Mouse (Mus musculus) heart, embryonic 16.5 days (tissue): ENCODE measurements at regions not wholly inside any gene's neighbourhood (a gene's known extent, or its start where the extent isn't known, plus 50 kb on each side); places are given as distances from the start of the nearest gene placed in this dataset.
"Not testable (repeated sequence)": the region's sequence is repeated elsewhere in the genome, so short reads cannot be mapped to it uniquely, and the experiment has no call there.

ENCODE experiments used
- ATAC-seq: fragments of 200-750 bp; cut with Nextera tagmentation; replicated peaks from 2 replicates; pipeline ENCODE4 v1.8.0; 2017; ENCODE audit warnings: moderate number of reproducible peaks; ENCODE audit not compliant: insufficient read depth, low FRiP score; ENCODE audit errors: extremely low read depth
- H3K27ac ChIP-seq: fragments of 300-500 bp; sonication (generic); 2 replicates; pipeline ENCODE4 v1.5.1; 2014; ENCODE audit warnings: mild to moderate bottlenecking, low read length, control low read depth, moderate library complexity
- H3K27me3 ChIP-seq: fragments of 300-500 bp; sonication (generic); 2 replicates; pipeline ENCODE4 v1.6.1; 2014; ENCODE audit warnings: low read length, mixed read lengths; ENCODE audit not compliant: control insufficient read depth, insufficient read depth
- H3K36me3 ChIP-seq: fragments of 300-500 bp; sonication (generic); 2 replicates; pipeline ENCODE4 v1.6.1; 2014; ENCODE audit not compliant: control insufficient read depth, insufficient read depth
- H3K4me1 ChIP-seq: fragments of 300-500 bp; sonication (generic); 2 replicates; pipeline ENCODE4 v1.6.1; 2014; ENCODE audit warnings: low read length, mixed read lengths; ENCODE audit not compliant: control insufficient read depth, insufficient read depth
- H3K4me2 ChIP-seq: fragments of 300-500 bp; sonication (generic); 2 replicates; pipeline ENCODE4 v1.6.1; 2014; ENCODE audit warnings: low read depth, mild to moderate bottlenecking, control low read depth, low read length
- H3K4me3 ChIP-seq: fragments of 300-500 bp; sonication (generic); 2 replicates; pipeline ENCODE4 v1.5.1; 2014; ENCODE audit warnings: mild to moderate bottlenecking, control low read depth, low read length
- H3K9ac ChIP-seq: fragments of 300-500 bp; sonication (generic); 2 replicates; pipeline ENCODE4 v1.6.1; 2014; ENCODE audit warnings: low read length, control low read depth
- H3K9me3 ChIP-seq: fragments of 300-500 bp; sonication (generic); replicated peaks from 2 replicates; pipeline ENCODE4 v1.6.1; 2016; ENCODE audit warnings: low read length; ENCODE audit not compliant: control insufficient read depth
- WGBS: fragments of 180-500 bp; shearing (Covaris S2); extraction: QIAGEN DNeasy Blood & Tissue Kit; methylation state at CpG from one replicate; pipeline ENCODE4 v1.1.7; 2014; 5-methylcytosine and 5-hydroxymethylcytosine counted together

DNA sequence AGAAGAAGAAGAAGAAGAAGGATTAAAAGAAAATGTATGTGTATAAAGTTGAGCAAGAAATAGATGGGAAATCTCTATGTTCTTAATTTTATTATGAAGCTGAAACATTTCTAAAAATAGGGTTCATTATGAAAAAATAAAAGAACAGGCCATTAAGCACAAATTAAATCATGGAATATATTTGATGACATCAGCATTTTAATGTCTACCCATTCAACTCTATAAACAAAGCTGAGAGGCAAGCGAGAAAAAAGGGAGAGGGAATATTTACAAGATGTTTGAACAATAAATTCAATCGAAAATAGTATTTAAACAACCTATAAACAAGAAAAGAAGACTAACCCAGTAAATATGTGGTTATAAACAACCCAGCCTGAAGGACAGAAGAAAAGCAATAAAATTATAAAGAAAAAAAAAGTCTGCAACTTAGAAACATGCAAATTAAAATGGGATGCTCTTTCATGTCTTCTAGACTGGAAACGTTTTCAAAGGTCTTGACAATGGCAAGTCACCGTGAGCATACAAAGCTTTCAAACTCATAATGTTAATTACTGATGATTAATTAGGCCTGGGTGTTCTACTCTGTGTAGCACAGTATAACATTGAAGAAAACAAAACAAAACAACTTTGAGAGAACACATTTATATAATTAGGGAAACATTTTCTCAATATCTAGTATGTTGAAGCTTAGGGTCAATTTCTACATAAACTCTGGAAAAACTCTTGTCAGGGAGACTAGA, 108.6 kb downstream of the A730009L09Rik start:
- H3K27me3 ChIP-seq, result no peaks in the 10 kb centered on the region

DNA sequence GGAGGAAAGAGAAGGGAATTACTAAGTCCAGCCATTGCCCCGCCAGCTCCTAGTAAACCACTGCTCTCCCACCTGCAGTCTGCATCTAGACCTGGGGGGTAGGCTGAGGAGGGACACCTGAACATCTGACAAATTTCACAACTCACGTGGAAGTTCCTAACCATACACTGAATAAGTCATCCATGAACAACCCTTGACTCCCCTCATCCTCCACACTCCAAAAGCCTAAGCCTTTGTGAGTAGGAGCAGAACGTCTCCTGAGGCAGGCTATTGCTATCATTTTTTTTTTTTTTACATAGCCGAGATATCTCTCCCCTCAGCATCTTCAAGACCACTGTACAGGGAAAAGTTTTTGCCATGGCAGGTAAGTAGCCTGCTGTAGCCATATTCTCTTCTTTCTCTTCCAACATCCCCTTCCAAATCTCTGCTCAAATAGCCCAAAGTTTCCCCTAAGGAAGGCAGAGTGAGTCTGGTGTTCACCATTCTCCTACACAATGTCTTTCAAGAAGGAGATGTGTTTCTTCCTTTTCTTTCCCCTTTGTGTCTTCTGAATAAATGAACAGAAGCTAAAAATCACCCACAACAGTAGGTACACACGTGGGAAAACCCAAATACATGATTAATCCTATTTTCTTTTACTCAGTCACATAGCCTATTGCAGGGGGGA, 109.7 kb downstream of the A730009L09Rik start:
- Histone ChIP-seq H3K9ac (no peak overlapping the region), H3K27ac (no peak overlapping the region), H3K4me2 (no peak overlapping the region), H3K4me1 (no peaks in the 10 kb centered on the region), H3K27me3 (no peaks in the 10 kb centered on the region), H3K9me3 (no peaks in the 10 kb centered on the region), H3K4me3 (no peak overlapping the region), H3K36me3 (no peaks in the 10 kb centered on the region)
- WGBS, result 57% methylated on average over 5 of the region's 5 CpGs
- ATAC-seq, result no peak

More for the DNA sequence above, 108.6 kb downstream of the A730009L09Rik start:
- H3K27ac ChIP-seq, result no peak overlapping the region
- ATAC-seq, result no peak
- H3K4me1 ChIP-seq, result no peaks in the 10 kb centered on the region
- H3K4me2 ChIP-seq, result no peak overlapping the region
- H3K36me3 ChIP-seq, result no peaks in the 10 kb centered on the region
- H3K9ac ChIP-seq, result no peak overlapping the region
- 70% methylated on average over 4 of the region's 4 CpGs for WGBS
- no peaks in the 10 kb centered on the region for H3K9me3 ChIP-seq
- H3K4me3 ChIP-seq, result no peak overlapping the region

DNA sequence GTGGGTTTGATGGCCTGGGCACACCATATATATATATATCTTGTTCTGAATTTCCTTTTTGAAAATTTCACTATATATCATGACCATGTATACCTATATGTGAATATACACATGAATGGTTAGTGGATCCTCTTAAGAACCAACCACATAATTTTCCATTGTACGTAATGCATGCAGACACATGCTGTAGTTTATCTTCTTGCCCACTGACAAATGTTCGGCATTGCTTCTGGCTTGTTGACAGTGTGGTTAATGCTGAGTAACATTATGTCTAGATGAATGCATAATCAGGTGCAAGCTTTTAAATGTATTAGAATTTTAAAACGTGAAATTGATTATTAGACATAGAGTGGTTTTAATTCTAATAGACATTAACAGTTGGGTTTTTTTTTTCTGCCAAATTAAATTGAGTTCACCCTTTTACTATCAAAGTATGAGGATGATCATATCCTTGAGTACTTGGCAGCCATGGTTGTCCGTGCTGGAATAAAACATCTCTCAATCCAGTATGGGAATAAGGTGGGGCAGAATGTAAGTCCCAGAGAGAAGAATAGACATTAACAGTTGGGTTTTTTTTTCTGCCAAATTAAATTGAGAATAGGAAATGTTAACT, 110.3 kb downstream of the A730009L09Rik start:
- Histone ChIP-seq H3K27me3 (no peaks in the 10 kb centered on the region), H3K27ac (no peak overlapping the region), H3K4me2 (no peak overlapping the region), H3K4me3 (no peak overlapping the region), H3K9ac (no peak overlapping the region), H3K9me3 (no peaks in the 10 kb centered on the region), H3K4me1 (no peaks in the 10 kb centered on the region), H3K36me3 (no peaks in the 10 kb centered on the region)
- 75% methylated on average over 4 of the region's 4 CpGs for WGBS
- ATAC-seq, result no peak

DNA sequence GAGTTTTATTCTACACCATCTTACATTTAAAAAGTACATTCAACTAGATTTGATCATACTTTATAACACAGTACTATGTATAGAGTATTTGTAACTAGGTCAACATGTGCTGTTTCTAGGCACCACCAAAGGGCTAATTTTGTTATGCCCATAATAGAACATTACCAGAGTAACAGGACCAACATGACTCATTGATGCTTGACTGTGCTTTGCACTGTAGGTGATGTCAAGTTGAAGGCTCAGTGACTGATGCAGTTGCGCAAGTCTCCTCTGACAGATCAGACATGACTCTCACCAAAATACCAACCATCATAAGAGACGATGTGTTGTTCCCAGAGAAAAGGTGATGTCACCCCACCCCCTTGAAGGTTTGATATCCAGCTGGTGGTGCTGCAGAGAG, 108.5 kb downstream of the Mrpl39 start:
- H3K4me2 ChIP-seq, result no peak overlapping the region
- 76% methylated on average over 2 of the region's 2 CpGs for WGBS
- H3K4me3 ChIP-seq, result no peak overlapping the region
- no peaks in the 10 kb centered on the region for H3K9me3 ChIP-seq
- no peak overlapping the region for H3K9ac ChIP-seq
- H3K27ac ChIP-seq, result no peak overlapping the region
- no peaks in the 10 kb centered on the region for H3K4me1 ChIP-seq
- no peaks in the 10 kb centered on the region for H3K36me3 ChIP-seq
- H3K27me3 ChIP-seq, result no peaks in the 10 kb centered on the region
- no peak for ATAC-seq

DNA sequence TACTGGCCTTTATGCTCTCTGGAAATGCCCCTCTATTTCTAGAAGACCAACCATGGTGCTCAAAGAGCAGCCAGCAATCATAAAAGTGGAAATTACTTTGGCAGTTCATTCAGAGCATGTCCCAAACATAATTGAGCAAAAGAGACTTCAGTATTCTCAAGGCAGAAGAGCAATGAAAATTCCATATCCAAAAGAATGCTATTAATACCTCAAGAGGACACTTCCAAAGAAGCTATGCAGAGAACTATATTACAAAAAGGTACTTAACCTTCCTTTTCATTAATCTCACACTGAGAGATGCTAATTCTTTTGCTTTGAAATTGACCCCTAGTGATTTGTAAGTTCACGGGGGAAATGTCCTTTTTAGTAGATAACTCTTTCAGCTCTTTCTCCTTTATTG, 105.7 kb downstream of the Mrpl39 start:
- H3K9ac ChIP-seq, result no peak overlapping the region
- H3K27me3 ChIP-seq, result no peaks in the 10 kb centered on the region
- H3K27ac ChIP-seq, result no peak overlapping the region
- H3K9me3 ChIP-seq, result no peaks in the 10 kb centered on the region
- no peak overlapping the region for H3K4me2 ChIP-seq
- 53% methylated on average over 1 of the region's 1 CpGs for WGBS
- no peak overlapping the region for H3K4me3 ChIP-seq
- no peak for ATAC-seq
- H3K36me3 ChIP-seq, result no peaks in the 10 kb centered on the region
- H3K4me1 ChIP-seq, result no peaks in the 10 kb centered on the region

DNA sequence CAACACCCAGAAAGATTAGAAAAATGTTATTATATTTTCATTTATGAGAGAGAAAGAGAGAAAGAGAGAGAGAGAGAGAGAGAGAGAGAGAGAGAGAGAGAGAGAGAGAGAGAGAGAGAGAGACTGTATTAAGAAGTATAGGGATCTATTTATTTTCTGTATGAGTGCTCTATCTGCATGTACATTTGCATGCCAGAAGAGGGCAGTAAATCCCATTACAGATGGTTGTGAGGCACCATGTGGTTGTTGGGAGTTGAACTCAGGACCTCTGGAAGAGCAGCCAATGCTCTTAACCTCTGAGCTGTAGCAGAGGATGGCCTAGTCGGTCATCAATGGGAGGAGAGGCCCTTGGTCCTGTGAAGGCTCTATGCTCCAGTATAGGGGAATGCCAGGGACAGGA, 91.1 kb downstream of the Mrpl39 start:
- H3K27ac ChIP-seq, ATAC-seq, H3K4me1 ChIP-seq, H3K27me3 ChIP-seq, H3K36me3 ChIP-seq, H3K4me3 ChIP-seq, H3K9ac ChIP-seq, H3K4me2 ChIP-seq, H3K9me3 ChIP-seq: not testable (repeated sequence)
- 65% methylated on average over 1 of the region's 1 CpGs for WGBS

DNA sequence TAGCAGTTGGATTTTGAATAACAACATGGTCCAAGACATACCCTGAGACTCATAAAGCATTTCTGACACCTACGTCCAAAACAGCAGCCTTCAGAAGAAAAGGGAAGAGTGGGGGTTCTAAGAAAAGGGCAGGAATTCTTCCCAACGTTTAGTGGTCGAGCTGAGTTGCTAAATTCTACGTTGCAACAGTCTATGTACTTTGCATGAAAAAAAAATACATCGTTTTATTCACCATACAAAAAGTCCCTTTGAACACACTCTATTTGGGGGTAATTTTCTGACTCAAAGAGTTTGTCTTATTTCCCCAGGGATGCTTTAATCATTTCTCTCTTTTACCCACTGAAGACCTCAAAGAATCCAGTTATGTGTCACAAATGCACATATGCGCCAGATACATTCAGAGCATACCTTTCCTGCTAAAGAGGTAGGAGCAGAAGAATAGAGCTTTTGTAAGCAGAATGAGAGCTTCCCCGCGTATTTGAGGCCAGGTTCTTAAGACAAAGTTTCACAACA, 89.3 kb downstream of the Mrpl39 start:
- no peaks in the 10 kb centered on the region for H3K4me1 ChIP-seq
- ATAC-seq, result no peak
- H3K27ac ChIP-seq, result no peak overlapping the region
- 68% methylated on average over 8 of the region's 8 CpGs for WGBS
- no peaks in the 10 kb centered on the region for H3K36me3 ChIP-seq
- no peaks in the 10 kb centered on the region for H3K27me3 ChIP-seq
- H3K9ac ChIP-seq, result no peak overlapping the region
- no peak overlapping the region for H3K4me3 ChIP-seq
- H3K9me3 ChIP-seq, result no peaks in the 10 kb centered on the region
- no peak overlapping the region for H3K4me2 ChIP-seq

DNA sequence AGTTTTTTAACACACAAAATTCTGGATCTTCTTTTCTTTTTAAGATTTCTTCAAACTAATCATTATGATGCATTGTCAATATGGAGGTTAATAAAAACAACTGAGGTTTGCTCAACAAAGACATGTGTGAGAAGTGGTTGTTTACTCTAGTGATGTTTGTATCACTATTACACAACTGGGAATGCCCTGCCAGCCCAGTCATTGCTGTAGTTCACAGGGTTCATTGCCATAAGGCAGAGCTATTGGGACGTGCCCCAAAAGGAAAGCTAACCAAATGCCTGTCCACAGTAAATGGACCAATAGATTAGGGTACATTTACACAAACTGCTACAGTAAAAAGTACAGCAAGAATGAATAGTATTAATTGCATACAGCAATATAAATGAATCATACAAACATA, 84.9 kb downstream of the Mrpl39 start:
- H3K27ac ChIP-seq, result no peak overlapping the region
- no peak overlapping the region for H3K4me3 ChIP-seq
- no peak overlapping the region for H3K4me2 ChIP-seq
- no peak for ATAC-seq
- no peak overlapping the region for H3K9ac ChIP-seq
- WGBS, result 53% methylated on average over 1 of the region's 1 CpGs
- H3K36me3 ChIP-seq, result no peaks in the 10 kb centered on the region
- no peaks in the 10 kb centered on the region for H3K4me1 ChIP-seq
- H3K27me3 ChIP-seq, result no peaks in the 10 kb centered on the region
- no peaks in the 10 kb centered on the region for H3K9me3 ChIP-seq

DNA sequence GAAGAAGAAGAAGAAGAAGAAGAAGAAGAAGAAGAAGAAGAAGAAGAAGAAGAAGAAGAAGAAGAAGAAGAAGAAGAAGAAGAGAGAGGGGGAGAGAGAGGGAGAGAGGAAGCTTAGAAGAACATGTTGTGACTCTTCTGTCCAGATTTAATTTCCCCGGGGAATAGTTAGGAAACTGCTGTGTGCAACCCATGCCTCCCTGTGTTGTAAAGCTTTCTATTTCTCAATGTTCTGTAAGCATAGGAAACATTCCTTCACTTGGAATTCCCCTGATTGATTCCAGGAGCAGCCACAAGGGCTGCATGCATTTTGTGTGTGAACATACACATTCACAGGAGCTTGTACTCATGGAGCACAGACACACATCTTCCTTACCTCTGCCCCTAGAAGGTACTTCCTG, 81.7 kb downstream of the Mrpl39 start:
- no peaks in the 10 kb centered on the region for H3K27me3 ChIP-seq
- WGBS, result 91% methylated on average over 1 of the region's 1 CpGs
- no peaks in the 10 kb centered on the region for H3K36me3 ChIP-seq
- no peak overlapping the region for H3K4me2 ChIP-seq
- H3K27ac ChIP-seq, result no peak overlapping the region
- no peak for ATAC-seq
- no peak overlapping the region for H3K9ac ChIP-seq
- no peaks in the 10 kb centered on the region for H3K9me3 ChIP-seq
- H3K4me1 ChIP-seq, result no peaks in the 10 kb centered on the region
- no peak overlapping the region for H3K4me3 ChIP-seq
